Mouse (Mus musculus) c-Kit-negative CD71-positive TER-119-positive erythroid progenitor cells, embryonic 14.5 days (primary cell): ENCODE data around the gene Tent4a.

Experiments
- DNase-seq: peaks from one replicate; pipeline ENCODE4 v3.0.0-alpha.2; 2013; ENCODE audit warnings: low read depth, low spot score

The Tent4a gene

DNA sequence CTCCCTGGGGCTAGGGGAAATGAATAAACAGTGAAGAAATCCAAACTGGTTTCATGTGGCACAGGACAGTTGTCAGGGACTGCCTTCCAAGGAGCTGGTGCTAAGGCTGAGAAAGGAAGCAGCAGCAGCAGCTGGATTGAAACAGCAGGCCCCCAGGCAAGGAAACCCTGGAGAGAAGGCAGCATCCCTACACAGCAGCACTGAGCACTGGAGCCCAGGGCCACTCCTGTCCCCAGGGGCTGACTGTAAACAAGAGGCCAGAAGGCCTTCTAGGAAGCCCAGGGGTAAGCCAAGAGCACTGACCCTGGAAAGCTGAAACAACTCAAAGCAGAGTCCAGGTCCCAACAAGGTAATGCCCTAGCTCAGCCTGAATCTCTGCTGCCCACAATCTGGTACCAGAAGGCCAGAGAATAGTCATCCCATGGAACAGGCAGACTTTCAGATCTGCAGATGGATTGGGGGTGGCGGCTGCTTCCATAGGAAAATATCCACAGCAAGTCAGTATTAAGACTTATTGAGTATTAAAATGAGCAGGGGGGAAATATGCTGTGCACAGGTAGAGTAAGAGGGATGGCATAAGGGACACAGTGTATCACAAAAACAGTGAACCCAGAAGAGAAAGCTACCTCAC lies 12.1 kb downstream of the Tent4a start:
- no peak for DNase-seq

DNA sequence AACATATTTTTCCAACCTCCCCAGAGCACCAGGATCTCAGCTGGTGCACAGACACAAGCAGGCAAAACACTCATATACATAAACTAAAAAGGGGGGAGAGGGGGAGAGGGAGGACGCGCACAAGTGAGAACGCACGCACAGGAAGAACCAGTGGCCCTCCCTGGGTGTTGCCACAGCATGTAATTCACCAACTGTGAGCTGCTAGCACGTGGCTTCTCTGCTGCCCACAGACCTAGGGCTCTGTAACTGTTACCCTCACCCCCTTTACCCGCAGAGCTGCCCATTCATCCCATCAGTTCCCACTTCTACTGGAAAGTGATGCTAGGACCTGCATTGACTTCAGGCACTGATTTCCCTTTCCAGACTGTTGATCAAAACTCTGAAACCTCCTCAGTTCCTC lies 15.3 kb downstream of the Tent4a start:
- no peak for DNase-seq

DNA sequence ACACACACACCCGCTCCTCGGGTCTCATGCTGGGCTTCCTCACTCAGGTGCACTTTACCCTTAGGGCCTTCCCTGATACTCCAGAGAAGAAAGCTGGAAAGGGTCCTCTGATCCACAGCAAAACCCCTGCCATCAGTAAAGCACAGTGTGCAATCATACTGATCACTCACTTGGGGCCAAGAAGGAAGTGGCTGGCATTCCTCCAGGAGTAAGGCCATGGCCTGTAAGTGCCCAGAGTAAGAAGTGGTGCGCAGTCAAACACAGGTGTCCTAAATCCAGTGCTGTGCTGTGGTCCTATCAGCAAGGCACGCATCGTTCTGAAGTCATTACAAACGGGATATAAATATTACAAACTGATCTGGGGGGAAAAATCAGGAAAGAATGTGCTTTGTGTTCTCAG lies 17.0 kb downstream of the Tent4a start:
- DNase-seq, result no peak

- DNase-seq, result no peak
Measured at GRCm38 (mm10) chr13:69515091-69515490, 19.3 kb downstream of the Tent4a start.

- no peak for DNase-seq
Measured at GRCm38 (mm10) chr13:69509391-69510244, 24.8 kb downstream of the Tent4a start.

DNA sequence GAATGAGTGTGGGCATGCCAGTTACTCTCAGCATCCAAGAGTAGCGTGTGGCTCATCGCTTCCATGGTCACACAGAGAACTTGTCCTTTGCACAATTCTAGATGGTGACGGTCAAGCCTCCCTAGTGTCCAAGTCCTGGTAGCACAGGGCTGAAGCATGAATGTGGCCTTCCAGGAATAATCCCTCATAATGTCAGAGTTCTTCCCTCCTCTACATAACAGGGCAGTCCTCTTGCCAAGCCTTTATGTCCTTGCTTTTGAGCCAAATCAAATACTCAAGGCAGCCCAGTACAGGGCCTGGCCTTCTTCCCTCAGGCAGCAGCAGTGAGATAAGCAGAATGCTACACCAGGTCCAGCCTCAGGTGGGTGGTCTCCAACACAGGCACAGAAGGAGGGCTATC lies 26.8 kb downstream of the Tent4a start:
- no peak for DNase-seq

DNA sequence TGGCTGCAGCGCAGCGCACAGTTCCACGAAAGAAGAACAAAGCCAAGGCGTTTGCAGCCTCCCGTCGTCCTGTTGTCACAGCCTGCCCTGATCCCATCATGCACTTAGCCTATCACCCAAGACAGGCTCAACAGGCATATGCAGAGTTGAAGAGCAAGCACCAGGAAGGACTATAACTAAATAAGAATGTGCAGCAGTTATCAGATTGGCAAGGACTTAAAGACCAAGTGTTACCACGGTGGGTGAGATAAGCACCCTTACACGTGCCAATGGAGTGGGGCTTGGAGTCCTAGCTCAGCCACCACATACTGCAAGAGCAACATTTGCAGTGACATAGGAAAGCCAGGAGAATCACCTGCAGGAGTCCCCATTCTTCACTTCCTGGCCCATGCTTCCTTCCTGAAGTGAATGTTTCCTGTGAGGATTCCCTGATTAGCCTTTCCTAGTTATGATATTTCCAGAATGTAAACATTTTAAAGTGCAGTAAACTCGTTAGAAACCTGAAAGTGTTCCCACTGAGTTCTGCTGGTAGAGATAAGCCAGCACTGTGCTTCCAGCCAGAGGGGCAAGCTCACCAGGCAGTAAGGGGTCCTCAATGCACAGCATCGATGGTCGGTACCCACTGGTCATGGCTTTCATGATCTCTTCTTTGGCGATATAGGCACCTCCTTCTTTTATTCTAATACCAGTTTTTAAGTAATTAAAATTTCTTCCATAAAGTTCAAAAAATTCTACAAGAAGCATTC lies 27.9 kb downstream of the Tent4a start:
- DNase-seq, result no peak

DNA sequence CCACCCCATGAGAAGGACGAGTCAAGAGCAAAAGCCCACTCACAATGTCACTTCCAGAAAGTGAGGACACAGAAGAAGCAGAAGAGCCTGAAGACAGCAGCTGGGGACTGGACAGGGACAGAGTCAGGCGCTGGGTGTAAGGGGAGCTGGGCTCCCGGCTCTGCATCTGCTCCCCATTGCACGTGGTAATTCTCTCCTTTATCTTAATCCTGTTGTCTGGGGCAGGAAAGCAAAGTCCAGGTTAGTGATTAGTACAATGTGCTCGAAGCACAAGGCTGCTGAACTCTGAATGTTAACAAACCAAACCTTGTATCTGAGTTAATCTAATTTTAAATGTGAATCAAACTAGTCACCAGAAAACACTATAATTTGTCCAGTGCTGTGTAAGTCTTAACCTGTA lies 31.6 kb downstream of the Tent4a start:
- DNase-seq, result no peak

DNA sequence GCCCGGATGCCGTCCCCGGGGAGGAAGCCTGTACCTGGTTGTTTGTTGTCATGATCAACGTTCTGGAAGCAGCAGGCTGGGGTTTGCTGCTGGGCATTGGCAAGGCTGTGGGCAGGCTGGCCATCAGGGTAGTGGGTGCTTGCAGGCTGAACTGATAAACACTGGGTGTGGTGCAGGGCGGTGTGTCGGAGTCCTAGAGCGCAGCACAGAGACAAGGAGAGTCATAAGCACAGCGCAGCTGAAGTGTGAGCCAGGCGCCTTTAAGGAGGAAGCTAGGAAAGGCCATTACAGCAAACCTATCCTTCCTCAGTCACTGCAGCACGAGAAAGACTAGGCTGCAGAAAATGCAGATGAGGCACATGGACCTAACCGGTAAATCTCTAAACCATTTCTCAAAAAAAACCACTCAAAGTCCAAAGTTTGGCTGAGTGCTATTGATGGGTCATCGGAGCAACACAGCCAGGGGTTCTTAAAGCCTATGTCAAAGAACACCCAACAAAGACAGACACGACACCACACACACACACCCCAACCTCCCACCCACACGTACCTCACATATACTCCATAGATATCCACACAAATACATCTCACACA lies 32.2 kb downstream of the Tent4a start:
- DNase-seq, result no peak

DNA sequence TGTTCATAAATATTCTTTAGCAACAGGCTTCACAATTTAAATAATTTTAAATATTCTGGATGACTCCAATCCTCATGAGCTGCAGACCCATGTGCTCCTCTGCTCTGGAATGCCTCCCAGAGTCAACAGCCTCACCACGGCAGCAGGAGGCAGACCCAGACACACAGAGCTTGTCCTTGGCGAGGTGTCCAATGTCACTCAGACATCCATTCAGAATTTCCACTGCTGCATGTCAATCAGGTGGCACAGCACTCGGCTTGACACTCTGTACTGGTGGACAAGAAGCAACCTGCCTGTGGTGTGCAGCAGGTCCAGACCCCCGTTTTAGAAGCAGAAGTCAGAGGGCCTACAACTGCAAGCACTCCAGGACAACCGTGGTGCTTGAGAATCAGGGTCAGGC lies 36.1 kb downstream of the Tent4a start:
- DNase-seq, result no peak

- DNase-seq, result peak; percentile 17
Measured at GRCm38 (mm10) chr13:69492876-69493463, 41.4 kb downstream of the Tent4a start.

DNA sequence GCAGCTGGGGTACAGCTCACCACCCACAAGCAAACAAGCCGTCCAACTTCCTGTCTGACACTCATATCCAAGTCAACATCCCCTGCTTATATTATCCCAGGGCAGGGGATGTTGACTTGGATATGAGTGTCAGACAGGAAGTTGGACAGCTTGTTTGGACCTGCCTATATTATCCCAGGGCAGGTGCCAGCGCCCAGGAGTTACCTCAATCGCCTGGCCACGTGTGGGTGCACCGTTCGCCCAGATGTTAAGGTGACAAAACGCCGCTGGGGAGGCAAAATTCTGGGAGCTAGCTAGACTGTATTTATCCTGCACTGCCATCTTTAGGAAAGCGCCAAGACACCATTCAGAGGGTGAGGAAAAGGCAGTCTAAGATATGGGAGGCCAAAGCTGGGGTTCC lies 44.6 kb downstream of the Tent4a start:
- no peak for DNase-seq

GRCm38 (mm10) chr13:69488565-69489255 lies 45.7 kb downstream of the Tent4a start:
- DNase-seq, result no peak

GRCm38 (mm10) chr13:69487611-69488275 lies 46.7 kb downstream of the Tent4a start:
- DNase-seq, result no peak

- no peak for DNase-seq
Measured at GRCm38 (mm10) chr13:69487108-69487507, 47.3 kb downstream of the Tent4a start.

DNA sequence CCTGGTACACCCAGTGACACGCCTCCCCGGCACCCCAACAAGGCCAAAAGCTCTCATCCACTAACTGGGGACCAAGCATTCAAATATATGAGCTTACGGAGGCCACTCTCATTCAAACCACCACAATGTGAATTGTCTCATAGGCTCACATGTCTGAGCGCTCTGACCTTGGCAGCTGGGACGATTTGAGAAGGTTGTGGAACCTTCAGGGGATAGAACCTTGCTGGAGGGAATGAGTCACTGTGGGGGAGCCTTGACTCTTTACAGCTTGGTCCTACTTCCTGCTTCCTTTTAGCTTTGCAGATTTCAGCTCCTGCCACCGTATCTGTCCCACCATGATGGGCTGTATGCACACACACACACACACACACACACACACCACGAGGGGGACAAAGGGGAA lies 48.6 kb downstream of the Tent4a start:
- DNase-seq, result no peak

- DNase-seq, result no peak
Measured at GRCm38 (mm10) chr13:69485326-69485725, 49.1 kb downstream of the Tent4a start.

GRCm38 (mm10) chr13:69482751-69483150 lies 51.7 kb downstream of the Tent4a start:
- no peak for DNase-seq

- DNase-seq, result no peak
Measured at GRCm38 (mm10) chr13:69481634-69482505, 52.5 kb downstream of the Tent4a start.

DNA sequence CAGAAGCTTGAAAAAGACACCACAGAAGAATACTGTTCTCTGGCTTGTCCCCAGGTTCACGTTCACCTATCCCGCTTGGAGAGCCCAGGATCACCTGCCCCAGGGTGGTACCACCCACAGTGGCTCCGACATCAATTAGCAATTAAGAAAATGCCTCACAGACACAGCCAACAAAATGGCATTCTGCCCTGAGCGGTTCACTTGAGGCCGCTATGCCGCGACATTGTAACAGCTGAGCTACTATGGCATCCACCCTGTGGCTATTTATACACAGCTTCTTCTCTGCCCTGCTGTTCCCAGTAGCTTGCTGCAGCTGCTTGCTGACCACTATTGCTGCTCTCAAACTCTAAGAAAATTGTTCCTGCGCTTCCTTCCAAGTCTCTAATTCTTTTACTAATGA lies 53.4 kb downstream of the Tent4a start:
- DNase-seq, result no peak
